Mouse (Mus musculus): ENCODE results near the gene Btbd9. TPM values are rescaled to one million over a fixed set of nuclear protein-coding genes. Genes with fewer than 3 reads are reported as not detected.
A peak's percentile ranks its signal among the peaks of the same experiment; 100 is the strongest.

The Btbd9 gene
- polyA plus RNA-seq, 1 experiment from 2014 or later: 40.9 TPM

DNA sequence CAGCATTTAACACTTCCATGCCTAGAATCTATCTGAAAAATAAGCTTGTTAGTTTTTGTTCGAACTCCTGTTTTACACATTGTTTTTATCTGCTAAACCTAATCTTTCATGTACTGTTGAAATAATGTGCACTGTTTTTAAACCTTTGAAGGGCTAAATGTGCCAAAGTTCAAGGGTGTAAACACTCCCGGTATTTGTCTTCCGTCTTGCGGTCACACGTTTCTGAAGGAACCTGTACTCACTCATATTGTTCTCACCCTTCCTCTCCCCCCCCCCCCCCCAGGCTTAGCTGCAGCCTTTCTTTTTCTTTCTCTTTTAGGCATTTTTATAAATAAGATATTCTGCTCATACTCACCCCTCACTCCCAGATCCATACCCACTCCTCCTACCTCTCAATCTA, 212.9 kb downstream of the Btbd9 start:
- WGBS: 69% methylated on average over 5 of the region's 5 CpGs
- Histone ChIP-seq H3K4me3 (ENCODE audit: control insufficient read depth in 1 of 2, insufficient read depth in 1 of 2, low read depth in 1 of 2, low read length in 2 of 2) (no peak overlapping the region), H3K4me1 (ENCODE audit: control insufficient read depth in 2 of 2, insufficient read depth in 2 of 2, low read length in 2 of 2) (no peaks in the 10 kb centered on the region), H3K4me2 (ENCODE audit: low read length) (no peak overlapping the region), H3K9ac (ENCODE audit: low read length) (no peak overlapping the region), H3K27me3 (ENCODE audit: control insufficient read depth, insufficient read depth, low read length) (no peaks in the 10 kb centered on the region), H3K36me3 (ENCODE audit: control insufficient read depth, insufficient read depth, low read length) (no peaks in the 10 kb centered on the region), H3K9me3 (ENCODE audit: control insufficient read depth, low read length) (no peaks in the 10 kb centered on the region), H3K27ac (replicated peaks in 1 of 2; ENCODE audit: control insufficient read depth in 1 of 2, insufficient read depth in 1 of 2, low read depth in 2 of 2, low read length in 2 of 2) (no peak overlapping the region)
- no peak for ATAC-seq (ENCODE audit: insufficient number of reproducible peaks, insufficient read depth, low FRiP score, low read depth)

DNA sequence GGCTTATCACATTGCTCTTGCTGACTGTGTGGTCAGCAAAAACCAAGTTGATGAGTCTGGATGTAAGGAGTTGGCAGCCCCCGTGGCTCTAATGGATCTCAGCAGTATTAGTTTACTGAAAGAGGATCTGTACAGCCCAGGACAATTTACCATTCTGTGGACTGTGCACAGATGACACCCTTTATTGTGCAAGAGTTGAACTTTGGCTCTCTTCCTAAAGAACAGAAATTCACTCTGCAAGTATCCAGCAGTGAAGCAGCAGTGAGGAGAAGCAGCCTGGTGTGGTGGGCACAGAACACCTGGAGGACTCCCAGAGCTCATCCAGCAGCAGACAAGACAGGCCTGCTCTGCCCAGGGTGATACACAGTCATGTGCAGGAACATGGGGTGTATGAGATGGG, 215.6 kb downstream of the Btbd9 start:
- Histone ChIP-seq H3K27me3 (ENCODE audit: control insufficient read depth, insufficient read depth, low read length) (no peaks in the 10 kb centered on the region), H3K36me3 (ENCODE audit: control insufficient read depth, insufficient read depth, low read length) (no peaks in the 10 kb centered on the region), H3K27ac (replicated peaks in 1 of 2; ENCODE audit: control insufficient read depth in 1 of 2, insufficient read depth in 1 of 2, low read depth in 2 of 2, low read length in 2 of 2) (no peak overlapping the region), H3K4me1 (ENCODE audit: control insufficient read depth in 2 of 2, insufficient read depth in 2 of 2, low read length in 2 of 2) (no peaks in the 10 kb centered on the region), H3K4me3 (ENCODE audit: control insufficient read depth in 1 of 2, insufficient read depth in 1 of 2, low read depth in 1 of 2, low read length in 2 of 2) (no peak overlapping the region), H3K4me2 (ENCODE audit: low read length) (no peak overlapping the region), H3K9me3 (ENCODE audit: control insufficient read depth, low read length) (no peaks in the 10 kb centered on the region), H3K9ac (ENCODE audit: low read length) (no peak overlapping the region)
- WGBS: 39% methylated on average over 1 of the region's 1 CpGs
- no peak for ATAC-seq (ENCODE audit: insufficient number of reproducible peaks, insufficient read depth, low FRiP score, low read depth)

DNA sequence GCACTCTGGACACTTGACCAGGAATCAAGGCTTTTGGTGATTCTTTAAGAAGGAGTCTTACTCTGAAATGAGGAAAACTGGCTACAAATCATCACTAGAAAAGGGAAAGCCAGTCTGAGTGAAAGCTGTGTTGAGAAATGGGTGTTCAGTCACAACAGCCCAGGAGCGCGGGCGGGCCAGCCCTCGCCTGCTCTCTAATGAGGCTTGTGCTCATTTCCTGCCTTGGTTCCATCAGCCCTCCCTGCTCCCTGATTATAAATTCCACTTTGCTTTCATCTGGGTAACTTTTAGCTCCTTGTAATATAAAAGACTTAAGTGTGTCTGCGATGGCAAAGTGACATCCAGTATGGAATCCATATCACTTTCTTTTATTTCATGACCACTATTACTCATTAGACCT, 216.9 kb downstream of the Btbd9 start:
- 84% methylated on average over 5 of the region's 5 CpGs for WGBS
- ATAC-seq (ENCODE audit: insufficient number of reproducible peaks, insufficient read depth, low FRiP score, low read depth): no peak

DNA sequence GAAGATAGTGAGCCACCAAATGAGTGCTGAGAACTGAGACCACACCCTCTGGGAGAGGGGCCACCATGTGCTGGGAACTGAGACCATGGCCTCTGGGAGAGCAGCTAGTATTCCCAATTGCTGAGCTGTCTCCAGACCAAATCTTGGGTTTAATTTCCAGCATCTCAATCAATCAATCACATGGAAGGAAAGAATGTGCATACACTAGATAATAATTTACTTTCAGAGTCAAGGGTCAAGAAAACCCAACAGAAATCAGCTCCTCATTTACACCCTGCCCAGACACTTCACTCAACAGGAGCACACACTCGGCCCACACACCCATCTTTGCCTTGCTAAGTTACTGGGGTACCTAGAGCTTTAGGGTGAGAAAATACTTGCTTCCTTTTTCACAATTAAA, 220.9 kb downstream of the Btbd9 start:
- Histone ChIP-seq H3K27ac (replicated peaks in 1 of 2; ENCODE audit: control insufficient read depth in 1 of 2, insufficient read depth in 1 of 2, low read depth in 2 of 2, low read length in 2 of 2) (no peak overlapping the region), H3K36me3 (ENCODE audit: control insufficient read depth, insufficient read depth, low read length) (no peaks in the 10 kb centered on the region), H3K4me2 (ENCODE audit: low read length) (no peak overlapping the region), H3K4me3 (ENCODE audit: control insufficient read depth in 1 of 2, insufficient read depth in 1 of 2, low read depth in 1 of 2, low read length in 2 of 2) (no peak overlapping the region), H3K27me3 (ENCODE audit: control insufficient read depth, insufficient read depth, low read length) (no peaks in the 10 kb centered on the region), H3K4me1 (ENCODE audit: control insufficient read depth in 2 of 2, insufficient read depth in 2 of 2, low read length in 2 of 2) (no peaks in the 10 kb centered on the region; a peak in 1 of 4 replicates), H3K9me3 (ENCODE audit: control insufficient read depth, low read length) (no peaks in the 10 kb centered on the region), H3K9ac (ENCODE audit: low read length) (no peak overlapping the region)
- ATAC-seq (ENCODE audit: insufficient number of reproducible peaks, insufficient read depth, low FRiP score, low read depth): no peak
- WGBS: 91% methylated on average over 1 of the region's 1 CpGs

More for the DNA sequence above, 216.9 kb downstream of the Btbd9 start:
- Histone ChIP-seq H3K27me3 (ENCODE audit: control insufficient read depth, insufficient read depth, low read length) (no peaks in the 10 kb centered on the region), H3K4me1 (ENCODE audit: control insufficient read depth in 2 of 2, insufficient read depth in 2 of 2, low read length in 2 of 2) (no peaks in the 10 kb centered on the region; a peak in 1 of 4 replicates), H3K27ac (replicated peaks in 1 of 2; ENCODE audit: control insufficient read depth in 1 of 2, insufficient read depth in 1 of 2, low read depth in 2 of 2, low read length in 2 of 2) (no peak overlapping the region), H3K9ac (ENCODE audit: low read length) (no peak overlapping the region), H3K9me3 (ENCODE audit: control insufficient read depth, low read length) (no peaks in the 10 kb centered on the region), H3K4me3 (ENCODE audit: control insufficient read depth in 1 of 2, insufficient read depth in 1 of 2, low read depth in 1 of 2, low read length in 2 of 2) (no peak overlapping the region), H3K36me3 (ENCODE audit: control insufficient read depth, insufficient read depth, low read length) (no peaks in the 10 kb centered on the region), H3K4me2 (ENCODE audit: low read length) (no peak overlapping the region)

DNA sequence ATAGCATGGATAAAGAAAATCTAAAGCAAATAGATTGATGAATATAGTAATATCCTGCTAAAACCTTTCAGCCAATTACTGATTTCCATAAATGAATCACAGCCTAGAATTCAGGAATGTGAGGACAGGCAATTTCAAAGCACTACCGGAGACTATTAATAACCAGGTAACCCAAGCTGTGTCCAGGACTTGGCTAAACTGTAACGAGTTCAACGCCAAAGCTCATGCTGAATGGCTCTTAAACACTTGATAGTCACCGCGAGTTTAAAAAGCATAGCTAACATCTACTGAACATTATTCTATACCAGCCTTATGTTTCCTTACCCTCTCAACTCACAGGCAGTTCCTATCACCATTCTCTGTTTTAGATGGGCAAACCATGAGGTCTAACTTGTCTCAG, 221.9 kb downstream of the Btbd9 start:
- no peaks in the 10 kb centered on the region for H3K9me3 ChIP-seq (ENCODE audit: control insufficient read depth, low read length)
- no peak overlapping the region for H3K27ac ChIP-seq (replicated peaks in 1 of 2; ENCODE audit: control insufficient read depth in 1 of 2, insufficient read depth in 1 of 2, low read depth in 2 of 2, low read length in 2 of 2)
- H3K27me3 ChIP-seq (ENCODE audit: control insufficient read depth, insufficient read depth, low read length): no peaks in the 10 kb centered on the region
- H3K9ac ChIP-seq (ENCODE audit: low read length): no peak overlapping the region
- no peak for ATAC-seq (ENCODE audit: insufficient number of reproducible peaks, insufficient read depth, low FRiP score, low read depth)
- WGBS: 53% methylated on average over 5 of the region's 5 CpGs
- no peak overlapping the region for H3K4me2 ChIP-seq (ENCODE audit: low read length)
- no peak overlapping the region for H3K4me3 ChIP-seq (ENCODE audit: control insufficient read depth in 1 of 2, insufficient read depth in 1 of 2, low read depth in 1 of 2, low read length in 2 of 2)
- H3K36me3 ChIP-seq (ENCODE audit: control insufficient read depth, insufficient read depth, low read length): no peaks in the 10 kb centered on the region
- peaks cover 0 to under 1% of the 10 kb centered on the region in 2 experiments for H3K4me1 ChIP-seq (ENCODE audit: control insufficient read depth in 2 of 2, insufficient read depth in 2 of 2, low read length in 2 of 2)

DNA sequence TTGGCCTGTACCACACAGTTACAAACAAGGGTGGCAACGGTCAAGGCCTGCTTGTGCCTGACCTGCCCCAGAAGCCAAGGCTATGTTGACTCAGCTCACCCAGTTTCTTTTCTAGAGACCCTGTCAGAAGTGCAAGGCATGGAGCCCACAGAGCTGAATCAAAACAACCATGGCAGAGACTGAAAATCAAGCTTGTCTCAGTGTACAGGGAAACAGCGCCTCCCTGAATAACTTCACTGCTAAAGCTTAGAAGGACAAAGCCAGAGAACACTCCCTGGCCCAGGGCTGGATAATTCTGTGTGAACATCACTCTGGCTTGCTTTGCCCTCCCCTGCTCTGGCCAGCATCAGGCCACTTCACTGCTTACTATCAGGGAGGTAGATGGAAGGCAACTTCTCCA, 228.3 kb downstream of the Btbd9 start:
- WGBS: 67% methylated on average over 2 of the region's 2 CpGs
- H3K36me3 ChIP-seq (ENCODE audit: control insufficient read depth, insufficient read depth, low read length): no peaks in the 10 kb centered on the region
- H3K9ac ChIP-seq (ENCODE audit: low read length): no peak overlapping the region
- H3K4me3 ChIP-seq (ENCODE audit: control insufficient read depth in 1 of 2, insufficient read depth in 1 of 2, low read depth in 1 of 2, low read length in 2 of 2): no peak overlapping the region
- peaks cover 14% of the 10 kb centered on the region in 2 experiments for H3K4me1 ChIP-seq (ENCODE audit: control insufficient read depth in 2 of 2, insufficient read depth in 2 of 2, low read length in 2 of 2)
- H3K9me3 ChIP-seq (ENCODE audit: control insufficient read depth, low read length): no peaks in the 10 kb centered on the region
- ATAC-seq (ENCODE audit: insufficient number of reproducible peaks, insufficient read depth, low FRiP score, low read depth): no peak
- H3K27ac ChIP-seq (replicated peaks in 1 of 2; ENCODE audit: control insufficient read depth in 1 of 2, insufficient read depth in 1 of 2, low read depth in 2 of 2, low read length in 2 of 2): 0 out of 4 replicates have a peak overlapping the region, but pooled peaks of 1 of the 2 experiments have one; percentile 6
- no peak overlapping the region for H3K4me2 ChIP-seq (ENCODE audit: low read length)
- H3K27me3 ChIP-seq (ENCODE audit: control insufficient read depth, insufficient read depth, low read length): no peaks in the 10 kb centered on the region

DNA sequence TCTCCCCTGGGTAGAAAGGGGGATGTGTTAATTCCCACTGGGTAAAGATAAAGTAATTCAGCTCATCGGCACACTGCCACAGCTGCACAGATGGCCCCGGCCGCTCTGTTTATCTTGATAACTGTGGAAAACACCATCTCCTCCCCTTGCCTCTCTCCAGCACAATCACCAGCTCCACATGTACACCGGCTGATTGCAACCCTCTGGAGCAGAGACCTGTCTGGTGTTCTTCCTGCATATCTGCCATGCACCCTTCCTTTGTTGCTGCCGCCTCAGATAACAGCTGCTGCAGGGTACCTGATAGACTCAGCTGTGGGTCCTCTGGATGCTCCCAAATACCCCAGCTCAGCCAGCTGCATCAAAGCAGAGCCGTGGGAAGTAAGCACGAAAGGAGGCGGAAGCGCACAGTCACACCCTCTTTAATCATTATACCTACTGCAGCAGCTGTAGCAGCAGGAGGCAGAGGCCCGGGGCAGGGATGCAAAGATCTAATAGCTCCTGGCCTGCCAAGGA, 229.1 kb downstream of the Btbd9 start:
- ATAC-seq (ENCODE audit: insufficient number of reproducible peaks, insufficient read depth, low FRiP score, low read depth): peak; percentile 43
- Histone ChIP-seq H3K4me1 (ENCODE audit: control insufficient read depth in 2 of 2, insufficient read depth in 2 of 2, low read length in 2 of 2) (peaks cover 14% of the 10 kb centered on the region in 2 experiments), H3K9ac (ENCODE audit: low read length) (no peak overlapping the region), H3K4me2 (ENCODE audit: low read length) (peak overlapping the region; percentile 28; the same call in 1 of the 2 replicates), H3K36me3 (ENCODE audit: control insufficient read depth, insufficient read depth, low read length) (no peaks in the 10 kb centered on the region), H3K27ac (replicated peaks in 1 of 2; ENCODE audit: control insufficient read depth in 1 of 2, insufficient read depth in 1 of 2, low read depth in 2 of 2, low read length in 2 of 2) (no peak overlapping the region), H3K27me3 (ENCODE audit: control insufficient read depth, insufficient read depth, low read length) (no peaks in the 10 kb centered on the region), H3K9me3 (ENCODE audit: control insufficient read depth, low read length) (no peaks in the 10 kb centered on the region), H3K4me3 (ENCODE audit: control insufficient read depth in 1 of 2, insufficient read depth in 1 of 2, low read depth in 1 of 2, low read length in 2 of 2) (no peak overlapping the region)
- 5% methylated on average over 10 of the region's 10 CpGs for WGBS

DNA sequence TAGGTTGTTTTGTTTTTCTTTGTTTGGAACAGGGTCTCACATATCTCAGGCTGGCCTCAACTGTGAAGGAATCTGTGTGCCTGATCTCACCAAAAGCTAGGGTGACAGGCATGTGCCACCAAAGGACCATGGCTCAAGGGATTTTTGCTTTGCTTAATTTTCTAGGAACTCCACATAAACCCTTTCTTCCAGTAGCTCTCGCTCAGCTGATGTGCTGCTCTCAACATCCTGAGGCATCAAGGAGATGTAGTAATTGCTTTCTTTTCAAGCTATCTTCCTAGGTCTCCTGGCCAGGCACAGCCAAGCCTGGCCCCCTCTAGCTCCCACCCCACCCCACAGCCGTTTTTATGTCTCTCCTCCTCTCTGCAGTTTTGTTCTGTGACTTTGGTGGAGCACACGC, 231.3 kb downstream of the Btbd9 start:
- Histone ChIP-seq H3K9ac (ENCODE audit: low read length) (no peak overlapping the region), H3K27me3 (ENCODE audit: control insufficient read depth, insufficient read depth, low read length) (no peaks in the 10 kb centered on the region), H3K36me3 (ENCODE audit: control insufficient read depth, insufficient read depth, low read length) (no peaks in the 10 kb centered on the region), H3K9me3 (ENCODE audit: control insufficient read depth, low read length) (no peaks in the 10 kb centered on the region), H3K4me1 (ENCODE audit: control insufficient read depth in 2 of 2, insufficient read depth in 2 of 2, low read length in 2 of 2) (peaks cover 14 to 16% of the 10 kb centered on the region in 2 experiments), H3K4me3 (ENCODE audit: control insufficient read depth in 1 of 2, insufficient read depth in 1 of 2, low read depth in 1 of 2, low read length in 2 of 2) (no peak overlapping the region), H3K4me2 (ENCODE audit: low read length) (no peak overlapping the region), H3K27ac (replicated peaks in 1 of 2; ENCODE audit: control insufficient read depth in 1 of 2, insufficient read depth in 1 of 2, low read depth in 2 of 2, low read length in 2 of 2) (no peak overlapping the region)
- WGBS: 80% methylated on average over 3 of the region's 3 CpGs
- ATAC-seq (ENCODE audit: insufficient number of reproducible peaks, insufficient read depth, low FRiP score, low read depth): no peak

Data from heart, embryonic 14.5 days (tissue).